Mouse (Mus musculus): ENCODE measurements around the gene Tmprss13.

DNA sequence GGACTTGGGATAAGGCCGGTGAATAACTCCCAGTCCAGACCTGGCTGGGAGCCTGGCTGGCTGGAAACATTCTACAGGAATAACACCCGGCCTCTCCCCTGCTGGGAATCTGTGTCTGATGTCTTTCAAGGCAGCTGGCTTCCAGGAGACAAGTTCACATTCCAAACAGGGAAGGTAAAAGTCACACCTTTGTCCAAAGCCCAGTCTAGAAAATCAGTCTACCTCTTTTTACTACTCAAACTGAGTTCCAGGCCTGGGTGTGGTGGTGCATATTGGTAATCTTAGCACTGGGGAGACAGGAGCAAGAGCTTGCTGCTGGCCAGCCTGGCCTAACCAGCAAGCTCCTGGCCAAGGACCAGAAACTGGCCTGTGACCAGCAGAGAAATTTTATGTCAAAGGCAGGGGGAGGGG, 43.2 kb downstream of the Tmprss13 start:
- TF ChIP-seq CTCF (IDR thresholded peaks at IDR 0.05; ENCODE audit: borderline replicate concordance, control insufficient read depth, extremely low read depth, insufficient read depth, low read length, poor library complexity) (no peak), POLR2A (IDR thresholded peaks at IDR 0.05; ENCODE audit: control insufficient read depth, extremely low read depth, insufficient read depth, low read length, poor library complexity) (no peak)

All from thymus, adult 2 months (tissue).